Mouse (Mus musculus): ENCODE data around the gene Gm21860.

DNA sequence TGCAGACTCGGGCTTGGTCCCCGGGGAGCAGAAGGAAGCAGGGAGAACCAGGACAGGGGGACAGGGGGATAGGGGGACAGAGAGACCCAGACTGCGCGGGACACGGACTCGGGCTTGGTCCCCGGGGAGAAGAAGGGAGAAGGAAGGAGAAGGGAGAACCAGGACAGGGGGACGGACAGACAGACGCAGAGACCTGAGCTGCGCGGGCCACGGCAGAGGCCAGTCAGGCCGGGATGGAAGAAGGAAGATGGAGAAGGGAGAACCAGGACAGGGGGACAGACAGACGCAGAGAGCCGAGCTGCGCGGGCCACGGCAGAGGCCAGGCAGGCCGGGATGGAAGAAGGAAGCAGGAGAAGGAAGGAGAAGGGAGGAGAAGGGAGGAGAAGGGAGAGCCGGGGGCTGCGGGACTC, 10.8 kb downstream of the Gm21860 start:
- TF ChIP-seq CTCF (IDR thresholded peaks at IDR 0.05; ENCODE audit: low read depth) = no peak
- no peak for TF ChIP-seq EP300 (IDR thresholded peaks at IDR 0.05; ENCODE audit: low read depth)

Data from liver, embryonic 14.5 days (tissue).